Mouse (Mus musculus) kidney, embryonic 16.5 days (tissue): Measurements from ENCODE around the gene Top2a. TPM values are rescaled to one million over a fixed set of nuclear protein-coding genes. Genes with fewer than 3 reads are reported as not detected.

Source experiments
- ATAC-seq: fragments of 200-750 bp; cut with Nextera tagmentation; 2 replicates; pipeline ENCODE4 v1.8.0; 2017; ENCODE audit warnings: moderate TSS enrichment; ENCODE audit not compliant: low FRiP score, low TSS enrichment
- H3K27ac ChIP-seq: fragments of 300-500 bp; sonication (generic); 2 replicates; pipeline ENCODE4 v1.5.1; 2014; ENCODE audit warnings: low read length
- H3K27me3 ChIP-seq: fragments of 300-500 bp; sonication (generic); 2 replicates; pipeline ENCODE4 v1.6.1; 2014; ENCODE audit warnings: low read length, control low read depth, mixed read lengths; ENCODE audit not compliant: insufficient read depth
- H3K36me3 ChIP-seq: fragments of 300-500 bp; sonication (generic); 2 replicates; pipeline ENCODE4 v1.6.1; 2014; ENCODE audit warnings: low read length, control low read depth, mixed read lengths; ENCODE audit not compliant: insufficient read depth
- H3K4me1 ChIP-seq: fragments of 300-500 bp; sonication (generic); 2 replicates; pipeline ENCODE4 v1.6.1; 2014; ENCODE audit warnings: low read length, control low read depth, mixed read lengths; ENCODE audit not compliant: insufficient read depth
- H3K4me2 ChIP-seq: fragments of 300-500 bp; sonication (generic); replicated peaks from 2 replicates; pipeline ENCODE4 v1.6.1; 2014; ENCODE audit warnings: low read depth, low read length
- H3K4me3 ChIP-seq: fragments of 300-500 bp; sonication (generic); 2 replicates; pipeline ENCODE4 v1.5.1; 2014; ENCODE audit warnings: mild to moderate bottlenecking, low read length
- H3K9ac ChIP-seq: fragments of 300-500 bp; sonication (generic); replicated peaks from 2 replicates; pipeline ENCODE4 v1.6.1; 2014; ENCODE audit warnings: low read length
- H3K9me3 ChIP-seq: fragments of 300-500 bp; sonication (generic); 2 replicates; pipeline ENCODE4 v1.6.1; 2016; ENCODE audit warnings: low read length, control low read depth
- WGBS: fragments of 180-500 bp; shearing (Covaris S2); extraction: QIAGEN DNeasy Blood & Tissue Kit; methylation state at CpG from one replicate; pipeline ENCODE4 v1.1.7; 2014; 5-methylcytosine and 5-hydroxymethylcytosine counted together
- polyA plus RNA-seq: library from polyadenylated mRNA; unstranded; fragments of >200 nt; fragmentation: Nextera tagmentation; extraction: Ambion mirVana; gene quantifications from 2 replicates; pipeline ENCODE4 v1.2.1, GENCODE M21; 2015

The Top2a gene
- polyA plus RNA-seq, 1 experiment from 2014 or later: 213 TPM

- Histone ChIP-seq H3K9me3 (no peaks in the 10 kb centered on the region), H3K9ac (0 out of 2 replicates have a peak overlapping the region, but pooled peaks have one; percentile 20), H3K27ac (no peak overlapping the region), H3K36me3 (peaks cover 13% of the 10 kb centered on the region), H3K27me3 (0 out of 2 replicates have a peak, but pooled peaks cover 4% of the 10 kb centered on the region), H3K4me3 (no peak overlapping the region), H3K4me1 (peaks cover 19% of the 10 kb centered on the region), H3K4me2 (no peak overlapping the region)
- no peak for ATAC-seq
- WGBS: 54% methylated on average over 15 of the region's 15 CpGs
Observed at GRCm38 (mm10) chr11:98978526-98979148, 45.4 kb downstream of the Top2a start.

GRCm38 (mm10) chr11:98974871-98975719 is 48.9 kb downstream of the Top2a start:
- Histone ChIP-seq H3K27me3 (no peaks in the 10 kb centered on the region), H3K9ac (no peak overlapping the region), H3K36me3 (peaks cover 48% of the 10 kb centered on the region), H3K4me2 (no peak overlapping the region), H3K4me1 (peaks cover 13% of the 10 kb centered on the region), H3K27ac (no peak overlapping the region), H3K9me3 (no peaks in the 10 kb centered on the region), H3K4me3 (no peak overlapping the region)
- WGBS: 54% methylated on average over 5 of the region's 5 CpGs
- ATAC-seq: no peak

GRCm38 (mm10) chr11:98974213-98974612 is 49.8 kb downstream of the Top2a start:
- H3K4me3 ChIP-seq: no peak overlapping the region
- peaks cover 22% of the 10 kb centered on the region for H3K4me1 ChIP-seq
- peaks cover 50% of the 10 kb centered on the region for H3K36me3 ChIP-seq
- H3K27ac ChIP-seq: no peak overlapping the region
- WGBS: 73% methylated on average over 6 of the region's 6 CpGs
- no peak overlapping the region for H3K9ac ChIP-seq
- H3K27me3 ChIP-seq: no peaks in the 10 kb centered on the region
- H3K9me3 ChIP-seq: no peaks in the 10 kb centered on the region
- no peak overlapping the region for H3K4me2 ChIP-seq
- ATAC-seq: no peak

GRCm38 (mm10) chr11:98973584-98973983 is 50.4 kb downstream of the Top2a start:
- H3K4me2 ChIP-seq: no peak overlapping the region
- no peak overlapping the region for H3K9ac ChIP-seq
- H3K4me3 ChIP-seq: no peak overlapping the region
- WGBS: 87% methylated on average over 14 of the region's 14 CpGs
- H3K9me3 ChIP-seq: no peaks in the 10 kb centered on the region
- no peaks in the 10 kb centered on the region for H3K27me3 ChIP-seq
- peaks cover 51% of the 10 kb centered on the region for H3K36me3 ChIP-seq
- ATAC-seq: no peak
- peaks cover 28% of the 10 kb centered on the region for H3K4me1 ChIP-seq
- H3K27ac ChIP-seq: no peak overlapping the region

- ATAC-seq: no peak
- Histone ChIP-seq H3K27ac (no peak overlapping the region), H3K27me3 (no peaks in the 10 kb centered on the region), H3K4me3 (no peak overlapping the region), H3K4me1 (peaks cover 35% of the 10 kb centered on the region), H3K4me2 (no peak overlapping the region), H3K9ac (no peak overlapping the region), H3K36me3 (peaks cover 58% of the 10 kb centered on the region), H3K9me3 (no peaks in the 10 kb centered on the region)
- 87% methylated on average over 9 of the region's 9 CpGs for WGBS
Observed at GRCm38 (mm10) chr11:98972801-98973360, 51.1 kb downstream of the Top2a start.

GRCm38 (mm10) chr11:98972215-98972614 is 51.8 kb downstream of the Top2a start:
- Histone ChIP-seq H3K9me3 (no peaks in the 10 kb centered on the region), H3K36me3 (peaks cover 61% of the 10 kb centered on the region), H3K27me3 (no peaks in the 10 kb centered on the region), H3K9ac (no peak overlapping the region), H3K27ac (no peak overlapping the region), H3K4me3 (no peak overlapping the region), H3K4me1 (peaks cover 42% of the 10 kb centered on the region), H3K4me2 (no peak overlapping the region)
- no peak; the same call in 1 of the 2 replicates for ATAC-seq
- 49% methylated on average over 9 of the region's 9 CpGs for WGBS

GRCm38 (mm10) chr11:98971316-98972031 is 52.5 kb downstream of the Top2a start:
- no peak overlapping the region for H3K27ac ChIP-seq
- no peak overlapping the region for H3K4me3 ChIP-seq
- H3K9ac ChIP-seq: no peak overlapping the region
- no peaks in the 10 kb centered on the region for H3K9me3 ChIP-seq
- peaks cover 67% of the 10 kb centered on the region for H3K36me3 ChIP-seq
- 75% methylated on average over 23 of the region's 23 CpGs for WGBS
- no peak overlapping the region for H3K4me2 ChIP-seq
- no peak for ATAC-seq
- peaks cover 49% of the 10 kb centered on the region for H3K4me1 ChIP-seq
- no peaks in the 10 kb centered on the region for H3K27me3 ChIP-seq

DNA sequence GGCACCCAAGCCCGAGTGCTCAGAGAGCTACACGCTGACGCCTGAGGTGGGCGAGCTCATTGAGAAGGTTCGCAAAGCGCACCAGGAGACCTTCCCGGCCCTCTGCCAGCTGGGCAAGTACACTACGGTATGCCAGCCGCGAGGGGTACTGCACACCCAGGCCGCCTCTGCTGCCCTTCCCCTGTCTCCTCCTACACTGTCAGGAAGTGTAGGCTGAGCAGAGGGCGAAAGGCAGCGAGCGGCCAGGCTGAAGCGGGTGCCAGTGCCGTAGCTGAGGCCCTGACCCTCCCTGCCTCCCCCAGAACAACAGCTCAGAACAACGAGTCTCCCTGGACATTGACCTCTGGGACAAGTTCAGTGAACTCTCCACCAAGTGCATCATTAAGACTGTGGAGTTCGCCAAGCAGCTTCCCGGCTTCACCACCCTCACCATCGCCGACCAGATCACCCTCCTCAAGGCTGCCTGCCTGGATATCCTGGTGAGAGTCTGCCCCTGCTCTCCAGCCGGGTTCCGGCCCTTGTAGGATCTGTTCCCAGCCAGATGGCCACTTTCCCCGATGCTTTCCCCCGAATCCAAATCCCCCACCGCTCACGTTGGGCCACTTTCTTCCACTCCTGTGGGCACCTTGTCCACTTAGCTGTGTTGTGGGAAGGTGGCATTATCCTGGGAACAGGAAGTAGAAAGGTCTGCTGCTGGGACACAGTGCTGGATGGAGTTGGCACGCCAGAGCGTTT is 53.6 kb downstream of the Top2a start:
- Histone ChIP-seq H3K4me2 (no peak overlapping the region), H3K36me3 (peaks cover 67% of the 10 kb centered on the region), H3K4me1 (peaks cover 60% of the 10 kb centered on the region), H3K9ac (no peak overlapping the region), H3K9me3 (no peaks in the 10 kb centered on the region), H3K27ac (no peak overlapping the region), H3K4me3 (no peak overlapping the region), H3K27me3 (no peaks in the 10 kb centered on the region)
- 58% methylated on average over 29 of the region's 29 CpGs for WGBS
- no peak for ATAC-seq

DNA sequence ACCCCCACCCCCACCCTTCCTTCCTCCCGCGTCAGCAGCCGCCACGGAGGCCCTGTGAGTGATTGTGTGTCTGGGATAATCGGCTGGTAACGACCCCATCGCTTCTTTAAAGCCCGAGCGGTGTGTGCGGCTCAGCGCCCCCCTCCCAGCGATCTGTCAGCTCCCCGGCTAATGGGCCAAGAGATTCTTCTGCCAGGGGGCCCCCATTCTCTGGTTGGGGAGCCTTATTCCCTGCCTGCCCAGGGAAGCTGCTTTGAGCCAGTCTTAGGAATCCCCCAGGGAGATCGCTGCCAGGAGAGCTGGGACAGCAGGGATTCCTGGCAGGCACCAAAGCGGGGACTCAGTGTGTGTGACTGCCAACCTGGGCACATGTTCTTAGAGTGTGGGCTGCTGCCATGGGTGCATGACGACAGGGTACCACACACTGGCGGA is 54.5 kb downstream of the Top2a start:
- Histone ChIP-seq H3K9me3 (no peaks in the 10 kb centered on the region), H3K4me2 (peak overlapping the region; percentile 14; the same call in 1 of the 2 replicates), H3K27me3 (no peaks in the 10 kb centered on the region), H3K4me1 (peaks cover 69% of the 10 kb centered on the region), H3K4me3 (no peak overlapping the region), H3K9ac (no peak overlapping the region), H3K27ac (0 out of 2 replicates have a peak overlapping the region, but pooled peaks have one; percentile 4), H3K36me3 (peaks cover 62% of the 10 kb centered on the region)
- WGBS: 28% methylated on average over 13 of the region's 17 CpGs
- no peak for ATAC-seq
